Mouse (Mus musculus): ENCODE data around the gene Tube1.

DNA sequence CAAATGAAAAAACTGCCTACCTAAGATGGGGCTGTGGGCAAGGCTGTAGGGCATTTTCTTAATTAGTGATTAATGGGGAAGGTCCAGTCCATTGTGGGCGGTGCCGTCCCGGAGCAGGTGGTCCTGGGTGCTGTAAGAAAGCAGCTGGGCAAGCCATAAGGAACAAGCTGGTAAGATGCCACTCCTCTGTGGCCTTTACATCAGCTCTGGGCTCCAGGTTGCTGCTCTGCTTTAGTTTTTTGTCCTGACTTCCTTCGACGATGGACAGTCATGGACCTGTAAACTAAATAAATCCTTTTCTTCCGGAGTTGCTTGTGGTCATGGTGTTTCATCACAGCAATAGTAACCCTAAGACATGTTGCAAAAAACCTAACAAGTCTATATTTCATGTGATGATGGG is 36.9 kb downstream of the Tube1 start:
- no peak for TF ChIP-seq CTCF (IDR thresholded peaks at IDR 0.05; ENCODE audit: insufficient read depth, low read depth, low read length)
- TF ChIP-seq POLR2A (IDR thresholded peaks at IDR 0.05; ENCODE audit: insufficient read depth, low read depth, low read length), result no peak
